Mouse (Mus musculus) midbrain, embryonic 15.5 days (tissue): ENCODE measurements at regions not wholly inside any gene's neighbourhood (a gene's known extent, or its start where the extent isn't known, plus 50 kb on each side); places are given as distances from the start of the nearest gene placed in this dataset.

Experiments
- ATAC-seq: fragments of 200-750 bp; cut with Nextera tagmentation; replicated peaks from 2 replicates; pipeline ENCODE4 v1.8.0; 2017; ENCODE audit warnings: moderate TSS enrichment
- H3K27ac ChIP-seq: fragments of 300-500 bp; sonication (generic); 2 replicates; pipeline ENCODE4 v1.5.1; 2015; ENCODE audit warnings: mild to moderate bottlenecking, inconsistent platforms
- H3K27me3 ChIP-seq: fragments of 300-500 bp; sonication (generic); replicated peaks from 2 replicates; pipeline ENCODE4 v1.6.1; 2015; ENCODE audit warnings: inconsistent platforms
- H3K36me3 ChIP-seq: fragments of 300-500 bp; sonication (generic); replicated peaks from 2 replicates; pipeline ENCODE4 v1.6.1; 2015; ENCODE audit warnings: inconsistent platforms
- H3K4me1 ChIP-seq: fragments of 300-500 bp; sonication (generic); 2 replicates; pipeline ENCODE4 v1.6.1; 2015; ENCODE audit warnings: inconsistent platforms
- H3K4me2 ChIP-seq: fragments of 300-500 bp; sonication (generic); 2 replicates; pipeline ENCODE4 v1.6.1; 2015; ENCODE audit warnings: inconsistent platforms, mild to moderate bottlenecking, moderate library complexity
- H3K4me3 ChIP-seq: fragments of 300-500 bp; sonication (generic); 2 replicates; pipeline ENCODE4 v1.5.1; 2015; ENCODE audit warnings: mild to moderate bottlenecking, inconsistent platforms
- H3K9ac ChIP-seq: fragments of 300-500 bp; sonication (generic); 2 replicates; pipeline ENCODE4 v1.6.1; 2015; ENCODE audit warnings: mild to moderate bottlenecking, inconsistent platforms
- H3K9me3 ChIP-seq: fragments of 300-500 bp; sonication (generic); 2 replicates; pipeline ENCODE4 v1.6.1; 2016; ENCODE audit warnings: inconsistent platforms
- WGBS: fragments of 180-500 bp; shearing (Covaris S2); methylation state at CpG from one replicate; pipeline ENCODE4 v1.1.7; 2015; ENCODE audit warnings: mixed read lengths; 5-methylcytosine and 5-hydroxymethylcytosine counted together

DNA sequence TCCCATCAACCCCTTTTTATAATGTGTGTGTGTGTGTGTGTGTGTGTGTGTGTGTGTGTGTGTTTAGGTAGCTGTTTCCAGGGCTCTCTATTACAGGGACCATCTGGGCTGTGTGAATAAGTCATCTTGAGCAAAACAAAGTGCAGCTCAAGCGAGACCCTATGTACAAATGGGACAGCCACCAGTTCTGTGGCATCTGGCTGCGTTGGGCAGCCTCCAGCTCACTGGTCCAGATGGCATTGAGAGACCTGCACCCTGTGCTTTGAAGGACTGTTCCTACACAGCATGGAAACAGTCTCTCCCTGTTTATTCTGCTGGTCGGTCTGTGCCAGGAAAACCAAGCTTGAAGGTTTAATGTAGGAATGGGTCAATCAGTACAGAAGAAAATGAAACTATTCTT is 311.4 kb upstream of the Cdyl start:
- H3K4me2 ChIP-seq = no peak overlapping the region
- no peaks in the 10 kb centered on the region for H3K27me3 ChIP-seq
- no peaks in the 10 kb centered on the region for H3K36me3 ChIP-seq
- H3K4me1 ChIP-seq = no peaks in the 10 kb centered on the region
- H3K4me3 ChIP-seq = no peak overlapping the region
- no peak; the same call in 1 of the 2 replicates for ATAC-seq
- H3K9ac ChIP-seq = no peak overlapping the region
- no peaks in the 10 kb centered on the region for H3K9me3 ChIP-seq
- WGBS = 86% methylated on average over 3 of the region's 3 CpGs
- H3K27ac ChIP-seq = no peak overlapping the region

DNA sequence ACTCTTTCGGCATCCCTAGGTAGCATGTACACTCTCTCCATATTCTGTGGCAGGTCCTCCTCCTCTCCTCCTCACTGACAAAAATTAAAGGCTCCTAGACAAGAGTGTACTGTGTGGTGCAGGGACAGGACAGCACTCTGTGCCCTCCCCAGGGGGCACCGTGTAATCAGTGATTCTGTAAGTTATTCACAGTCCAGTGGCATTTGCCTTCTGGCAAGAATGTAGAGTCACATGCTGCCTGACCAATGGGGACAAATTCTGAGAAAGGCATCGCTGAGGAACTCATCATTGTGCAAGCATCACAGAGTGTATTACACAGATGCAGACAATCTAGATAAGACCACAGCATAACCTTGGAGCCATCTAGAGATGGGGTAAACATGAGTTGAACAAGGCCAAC is 300.3 kb upstream of the Cdyl start:
- H3K9ac ChIP-seq = no peak overlapping the region
- no peak overlapping the region for H3K27ac ChIP-seq
- no peaks in the 10 kb centered on the region for H3K27me3 ChIP-seq
- H3K9me3 ChIP-seq = no peaks in the 10 kb centered on the region
- 85% methylated on average over 3 of the region's 3 CpGs for WGBS
- no peaks in the 10 kb centered on the region for H3K36me3 ChIP-seq
- H3K4me3 ChIP-seq = no peak overlapping the region
- H3K4me2 ChIP-seq = no peak overlapping the region
- ATAC-seq = no peak
- no peaks in the 10 kb centered on the region for H3K4me1 ChIP-seq

DNA sequence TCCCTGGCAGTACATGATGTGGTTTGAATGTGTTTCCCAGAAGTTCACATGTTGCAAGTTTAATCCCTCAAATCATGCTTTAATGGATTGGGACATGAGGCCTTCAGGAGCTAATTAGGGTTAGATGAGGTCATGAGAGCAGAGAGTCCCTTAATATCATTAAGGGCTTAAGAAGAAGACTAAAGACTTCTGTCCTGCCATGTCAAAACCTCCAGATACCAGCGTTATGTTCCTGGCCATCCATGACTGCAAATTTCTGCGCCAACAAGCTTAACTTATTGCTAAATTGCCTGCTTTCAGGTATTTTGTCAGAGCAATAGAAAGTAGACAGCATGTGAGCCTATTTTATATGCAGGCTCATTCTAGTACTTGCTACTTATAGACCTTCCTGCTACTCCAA is 282.1 kb upstream of the Cdyl start:
- no peak for ATAC-seq
- no peaks in the 10 kb centered on the region for H3K4me1 ChIP-seq
- H3K9ac ChIP-seq = no peak overlapping the region
- 85% methylated on average over 2 of the region's 2 CpGs for WGBS
- no peaks in the 10 kb centered on the region for H3K27me3 ChIP-seq
- no peak overlapping the region for H3K27ac ChIP-seq
- no peaks in the 10 kb centered on the region; the same call in 1 of the 2 replicates for H3K9me3 ChIP-seq
- no peak overlapping the region for H3K4me2 ChIP-seq
- H3K4me3 ChIP-seq = no peak overlapping the region
- no peaks in the 10 kb centered on the region for H3K36me3 ChIP-seq

GRCm38 (mm10) chr13:35379500-35379899 is 280.1 kb upstream of the Cdyl start:
- Histone ChIP-seq H3K9ac (no peak overlapping the region), H3K36me3 (no peaks in the 10 kb centered on the region), H3K9me3 (no peaks in the 10 kb centered on the region), H3K4me2 (no peak overlapping the region), H3K27me3 (no peaks in the 10 kb centered on the region), H3K4me3 (no peak overlapping the region), H3K4me1 (no peaks in the 10 kb centered on the region), H3K27ac (no peak overlapping the region)
- no peak for ATAC-seq
- WGBS = 97% methylated on average over 2 of the region's 2 CpGs

- Histone ChIP-seq H3K4me1 (no peaks in the 10 kb centered on the region), H3K36me3 (no peaks in the 10 kb centered on the region), H3K9me3 (no peaks in the 10 kb centered on the region), H3K9ac (no peak overlapping the region), H3K4me3 (no peak overlapping the region), H3K27me3 (no peaks in the 10 kb centered on the region), H3K4me2 (no peak overlapping the region), H3K27ac (no peak overlapping the region)
- no peak for ATAC-seq
- WGBS = 77% methylated on average over 3 of the region's 3 CpGs
These were observed 279.2 kb upstream of the Cdyl start for GRCm38 (mm10) chr13:35380224-35381009.

DNA sequence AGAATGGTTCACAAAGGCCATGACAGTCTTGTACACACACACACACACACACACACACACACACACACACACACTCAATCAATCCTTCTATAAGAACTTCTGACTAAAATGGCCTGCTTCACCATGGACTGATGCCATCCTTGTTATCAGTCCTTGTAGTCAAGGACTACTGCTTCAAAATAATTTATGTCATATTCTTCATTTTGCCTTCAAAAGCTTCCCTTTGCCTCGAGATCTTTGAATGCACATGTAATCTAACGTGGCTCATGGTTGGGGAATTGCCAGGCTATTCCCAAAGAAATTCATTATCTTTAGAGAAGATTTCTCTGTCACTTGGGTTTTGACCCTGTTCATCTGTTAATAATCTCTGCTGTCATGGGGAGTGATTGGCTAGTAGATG is 278.0 kb upstream of the Cdyl start:
- H3K27me3 ChIP-seq = no peaks in the 10 kb centered on the region
- ATAC-seq = no peak
- no peaks in the 10 kb centered on the region for H3K36me3 ChIP-seq
- WGBS = 68% methylated on average over 2 of the region's 2 CpGs
- H3K9me3 ChIP-seq = no peaks in the 10 kb centered on the region
- no peak overlapping the region for H3K9ac ChIP-seq
- H3K27ac ChIP-seq = no peak overlapping the region
- H3K4me2 ChIP-seq = no peak overlapping the region
- H3K4me1 ChIP-seq = no peaks in the 10 kb centered on the region
- no peak overlapping the region for H3K4me3 ChIP-seq

DNA sequence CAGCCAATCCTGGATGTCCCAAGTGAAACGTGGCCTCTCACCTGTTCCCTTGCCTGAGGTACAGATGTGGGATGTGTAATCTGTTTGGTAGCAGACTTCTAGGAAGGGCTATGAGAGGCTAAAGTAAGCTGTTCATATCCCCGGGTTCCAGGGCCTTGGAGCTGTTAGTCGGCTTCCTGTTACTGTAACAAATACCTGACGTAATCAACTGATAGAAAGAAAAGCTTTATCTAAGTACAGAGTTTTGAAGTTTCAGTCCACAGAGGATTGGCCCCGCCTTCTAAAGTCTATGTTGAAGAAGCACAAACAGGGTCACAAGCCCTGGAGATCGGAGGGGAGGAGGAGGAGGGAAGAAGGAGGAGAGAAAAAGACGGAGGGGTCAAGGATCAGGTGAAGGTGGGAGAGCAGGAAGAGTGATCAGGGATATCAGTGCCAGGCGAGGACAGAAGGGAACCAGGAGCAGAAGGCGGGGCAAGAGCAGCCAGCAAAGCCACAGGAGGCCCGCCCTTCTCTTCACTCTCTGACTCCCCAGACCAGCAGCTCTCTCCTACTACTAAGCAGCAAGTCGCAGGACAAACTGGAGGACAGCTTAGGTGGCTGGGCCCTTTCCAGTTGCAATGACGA is 276.5 kb upstream of the Cdyl start:
- Histone ChIP-seq H3K9ac (no peak overlapping the region), H3K27ac (no peak overlapping the region), H3K27me3 (no peaks in the 10 kb centered on the region), H3K4me3 (no peak overlapping the region), H3K9me3 (no peaks in the 10 kb centered on the region), H3K36me3 (no peaks in the 10 kb centered on the region), H3K4me2 (no peak overlapping the region), H3K4me1 (no peaks in the 10 kb centered on the region)
- WGBS = 52% methylated on average over 12 of the region's 12 CpGs
- no peak for ATAC-seq

DNA sequence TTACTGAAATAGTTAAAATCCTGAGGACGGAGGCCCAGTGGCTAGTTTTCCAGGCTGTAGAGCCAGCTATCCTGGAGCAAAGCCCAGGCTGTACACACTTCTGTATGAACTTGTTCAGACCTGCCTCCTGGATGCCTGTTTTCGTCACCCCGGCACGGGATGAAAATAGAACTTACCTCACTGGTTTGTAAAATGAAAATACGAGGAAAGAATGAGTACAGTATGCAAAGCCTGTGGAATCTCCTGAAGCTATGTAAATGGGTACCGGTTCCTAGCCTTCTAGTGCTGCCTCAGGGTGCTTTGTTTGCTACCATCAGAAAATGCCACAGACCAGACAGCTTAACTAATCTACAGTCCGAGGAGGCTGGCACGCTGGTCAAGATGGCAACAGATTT is 276.0 kb upstream of the Cdyl start:
- H3K9me3 ChIP-seq = no peaks in the 10 kb centered on the region
- no peaks in the 10 kb centered on the region for H3K27me3 ChIP-seq
- no peaks in the 10 kb centered on the region for H3K4me1 ChIP-seq
- no peak overlapping the region for H3K4me3 ChIP-seq
- no peak overlapping the region for H3K4me2 ChIP-seq
- no peak overlapping the region for H3K9ac ChIP-seq
- no peak overlapping the region for H3K27ac ChIP-seq
- WGBS = 63% methylated on average over 8 of the region's 8 CpGs
- H3K36me3 ChIP-seq = no peaks in the 10 kb centered on the region
- no peak for ATAC-seq

- ATAC-seq = no peak
- 56% methylated on average over 1 of the region's 1 CpGs for WGBS
- H3K36me3 ChIP-seq = no peaks in the 10 kb centered on the region
- H3K27ac ChIP-seq = no peak overlapping the region
- no peak overlapping the region for H3K4me3 ChIP-seq
- H3K27me3 ChIP-seq = no peaks in the 10 kb centered on the region
- H3K9ac ChIP-seq = no peak overlapping the region
- H3K4me2 ChIP-seq = no peak overlapping the region
- no peaks in the 10 kb centered on the region for H3K4me1 ChIP-seq
- no peaks in the 10 kb centered on the region for H3K9me3 ChIP-seq
These were observed 271.3 kb upstream of the Cdyl start for GRCm38 (mm10) chr13:35388380-35388779.

DNA sequence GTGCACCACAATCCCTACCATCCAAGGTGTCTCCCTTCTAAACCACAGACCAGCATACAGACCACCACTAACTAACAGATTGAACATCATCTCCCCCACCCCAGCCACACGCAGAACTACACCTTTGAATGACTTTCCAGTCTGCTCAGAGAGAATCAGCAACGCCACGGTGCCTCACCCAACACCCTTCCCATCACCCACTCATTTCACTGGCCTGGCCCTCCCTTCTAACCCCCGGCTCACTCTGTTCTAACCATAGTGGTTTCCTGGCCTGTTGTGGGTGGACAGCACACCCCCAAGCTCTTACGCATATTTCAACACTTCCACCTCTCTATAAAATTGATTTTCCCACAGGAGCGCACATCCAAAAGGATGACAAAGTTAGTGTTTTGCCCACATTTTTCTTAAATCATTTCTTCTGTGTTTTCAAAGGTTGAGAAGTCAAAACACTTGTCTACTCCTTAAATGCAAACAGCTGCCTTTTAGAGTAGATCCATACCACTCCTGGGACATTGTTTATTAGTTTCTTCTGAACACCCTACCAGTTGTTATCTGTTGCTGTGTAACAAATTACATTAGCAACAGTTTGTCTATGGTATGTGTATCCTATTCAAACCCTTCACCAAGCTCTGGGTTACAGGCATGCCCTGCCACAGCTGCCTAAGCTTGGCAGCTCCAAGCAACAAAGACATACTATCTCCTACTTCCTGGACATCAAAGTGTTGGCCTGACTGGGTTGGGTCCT is 269.7 kb upstream of the Cdyl start:
- no peaks in the 10 kb centered on the region for H3K4me1 ChIP-seq

DNA sequence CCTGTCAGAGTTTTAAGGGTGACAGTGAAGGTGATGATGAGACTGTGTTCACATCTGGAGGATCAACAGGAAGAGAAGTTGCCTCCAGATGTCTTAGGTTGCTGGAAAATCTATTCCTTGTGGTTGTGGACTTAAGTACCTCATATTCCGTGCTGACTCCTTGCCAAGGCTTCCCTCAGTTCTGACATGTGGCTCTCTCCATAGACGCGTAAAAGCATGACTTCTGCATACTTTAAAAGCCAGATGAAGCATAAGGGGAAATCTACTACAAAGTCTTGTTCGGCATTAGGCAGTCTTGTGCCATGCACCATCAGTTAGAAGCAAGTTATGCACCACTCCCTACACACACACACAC is 269.1 kb upstream of the Cdyl start:
- 91% methylated on average over 4 of the region's 4 CpGs for WGBS
- H3K4me3 ChIP-seq = no peak overlapping the region
- no peak overlapping the region for H3K4me2 ChIP-seq
- no peak overlapping the region for H3K27ac ChIP-seq
- no peaks in the 10 kb centered on the region for H3K27me3 ChIP-seq
- no peaks in the 10 kb centered on the region for H3K9me3 ChIP-seq
- no peaks in the 10 kb centered on the region for H3K36me3 ChIP-seq
- no peak overlapping the region for H3K9ac ChIP-seq
- no peaks in the 10 kb centered on the region for H3K4me1 ChIP-seq
- no peak for ATAC-seq

More for the DNA sequence above, 269.7 kb upstream of the Cdyl start:
- no peaks in the 10 kb centered on the region for H3K36me3 ChIP-seq
- H3K9me3 ChIP-seq = no peaks in the 10 kb centered on the region
- 96% methylated on average over 6 of the region's 6 CpGs for WGBS
- no peak overlapping the region for H3K9ac ChIP-seq
- H3K4me3 ChIP-seq = no peak overlapping the region
- H3K4me2 ChIP-seq = no peak overlapping the region
- no peak for ATAC-seq
- no peaks in the 10 kb centered on the region for H3K27me3 ChIP-seq
- H3K27ac ChIP-seq = no peak overlapping the region

DNA sequence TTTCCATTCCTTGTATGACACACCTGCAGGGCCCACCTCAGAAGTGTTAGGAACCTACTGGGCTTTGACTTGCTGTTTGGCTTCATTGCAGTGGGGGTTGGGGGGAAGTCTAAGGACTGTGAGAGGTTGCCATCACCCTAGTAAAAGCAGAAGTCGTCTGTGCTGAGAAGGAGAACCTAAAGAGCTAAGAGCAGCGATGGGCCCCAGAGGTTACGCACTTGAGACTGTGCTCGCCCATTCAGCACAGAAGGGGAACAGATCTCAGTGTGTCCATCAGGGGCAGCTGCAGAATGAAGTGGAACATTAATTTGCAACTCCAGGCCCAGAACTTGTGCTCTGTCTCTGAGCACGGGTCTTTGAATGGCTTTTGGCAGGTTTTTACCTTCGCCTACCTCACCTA is 267.5 kb upstream of the Cdyl start:
- Histone ChIP-seq H3K9me3 (no peaks in the 10 kb centered on the region), H3K4me1 (no peaks in the 10 kb centered on the region), H3K27me3 (no peaks in the 10 kb centered on the region), H3K27ac (no peak overlapping the region), H3K4me3 (no peak overlapping the region), H3K9ac (no peak overlapping the region), H3K4me2 (no peak overlapping the region), H3K36me3 (no peaks in the 10 kb centered on the region)
- no peak for ATAC-seq
- WGBS = 93% methylated on average over 6 of the region's 6 CpGs

DNA sequence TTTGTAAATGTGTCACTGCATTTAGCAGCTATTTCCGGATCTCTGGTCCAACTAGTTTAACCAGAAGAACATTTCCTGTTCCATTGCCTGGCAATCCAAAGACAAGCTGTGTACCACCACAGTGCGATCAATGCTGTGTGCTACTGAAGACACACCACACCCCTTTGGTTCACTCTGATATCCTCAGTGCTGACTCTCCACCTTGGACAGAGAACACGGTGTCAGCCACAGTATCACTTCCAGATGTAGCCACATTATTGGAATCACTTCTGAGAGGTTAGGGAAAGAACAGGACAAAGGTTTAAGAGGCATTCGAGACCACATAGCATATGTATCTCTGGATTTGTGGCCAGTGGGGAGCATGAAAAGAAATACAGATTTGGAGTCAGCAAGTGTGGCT is 264.4 kb upstream of the Cdyl start:
- Histone ChIP-seq H3K27ac (no peak overlapping the region), H3K36me3 (no peaks in the 10 kb centered on the region), H3K9me3 (no peaks in the 10 kb centered on the region), H3K4me2 (no peak overlapping the region), H3K4me1 (no peaks in the 10 kb centered on the region), H3K27me3 (no peaks in the 10 kb centered on the region), H3K9ac (no peak overlapping the region), H3K4me3 (no peak overlapping the region)
- no peak for ATAC-seq
- WGBS = 83% methylated on average over 4 of the region's 4 CpGs
